Mouse (Mus musculus): ENCODE measurements around the gene Gng3. TPM values are rescaled to one million over a fixed set of nuclear protein-coding genes. Genes with fewer than 3 reads are reported as not detected.

The Gng3 gene
- polyA plus RNA-seq, 2 experiments: 2.2 to 4.2 TPM

GRCm38 (mm10) chr19:8817001-8817400, 22.0 kb downstream of the Gng3 start:
- no peak for TF ChIP-seq POLR2A (IDR thresholded peaks at IDR 0.05; ENCODE audit: borderline replicate concordance, extremely low read depth, insufficient read depth, insufficient read length)
- Histone ChIP-seq H3K4me3 (replicated peaks; ENCODE audit: low read length) (peak overlapping the region; percentile 10; the same call in 1 of the 2 replicates), H3K9me3 (ENCODE audit: control insufficient read depth, low read length) (no peaks in the 10 kb centered on the region), H3K27me3 (ENCODE audit: control insufficient read depth, insufficient read depth, low read length) (no peaks in the 10 kb centered on the region), H3K36me3 (ENCODE audit: control insufficient read depth, insufficient read depth, low read length) (peaks cover 45% of the 10 kb centered on the region), H3K4me2 (replicated peaks; ENCODE audit: low read depth, low read length, severe bottlenecking) (peak overlapping the region; percentile 87), H3K4me1 (ENCODE audit: control insufficient read depth, insufficient read depth, low read length) (peaks cover 25% of the 10 kb centered on the region), H3K9ac (ENCODE audit: low read depth, low read length, severe bottlenecking) (0 out of 2 replicates have a peak overlapping the region, but pooled peaks have one; percentile 31), H3K27ac (replicated peaks; ENCODE audit: low read depth, low read length) (no peak overlapping the region)
- WGBS: 89% methylated on average over 3 of the region's 3 CpGs
- ATAC-seq (ENCODE audit: low FRiP score, low read depth): no peak
- DNase-seq (ENCODE audit: low spot score): no peak

DNA sequence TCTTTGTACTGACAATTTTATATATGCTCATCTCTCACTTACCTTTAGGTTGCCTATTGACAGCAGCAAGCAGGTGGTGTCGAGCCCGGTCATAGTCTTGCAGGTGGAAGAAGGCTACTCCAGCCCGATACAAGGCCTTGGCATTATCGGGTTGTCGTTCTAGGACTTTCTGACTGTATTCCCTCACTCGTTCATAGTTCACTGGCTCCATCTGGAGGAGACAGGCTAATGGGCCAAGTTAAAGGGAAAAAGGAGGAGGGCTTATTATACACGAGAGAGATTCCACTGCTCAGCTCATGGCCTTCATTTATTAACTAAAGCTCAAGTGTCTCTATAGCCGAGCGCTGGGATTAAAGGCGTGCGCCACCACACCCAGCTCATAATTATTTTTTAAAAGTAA, 23.2 kb downstream of the Gng3 start:
- no peak overlapping the region for H3K4me3 ChIP-seq (replicated peaks; ENCODE audit: low read length)
- no peak overlapping the region for H3K9ac ChIP-seq (ENCODE audit: low read depth, low read length, severe bottlenecking)
- TF ChIP-seq POLR2A (IDR thresholded peaks at IDR 0.05; ENCODE audit: borderline replicate concordance, extremely low read depth, insufficient read depth, insufficient read length): no peak

DNA sequence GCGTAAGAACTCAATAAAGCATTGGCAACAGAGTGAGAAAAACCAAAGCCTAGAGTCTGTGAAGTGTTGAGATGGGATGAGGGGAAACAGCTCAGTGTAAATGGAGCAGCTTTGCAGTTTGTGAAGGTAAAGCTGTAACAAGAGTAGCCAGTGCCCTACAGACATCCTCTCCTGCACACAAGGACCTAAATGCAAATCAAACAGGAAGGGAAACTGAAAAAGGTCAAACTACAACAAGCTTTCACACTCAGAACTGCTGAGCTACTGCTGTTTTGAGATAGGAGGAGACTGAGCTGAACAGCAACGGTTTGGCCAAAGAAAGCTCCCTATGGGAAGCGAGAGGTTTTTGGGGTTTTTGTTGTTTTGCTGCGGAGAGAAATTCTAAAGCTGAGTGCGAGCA, 32.2 kb downstream of the Gng3 start:
- ATAC-seq (ENCODE audit: low FRiP score, low read depth): no peak
- no peak for TF ChIP-seq POLR2A (IDR thresholded peaks at IDR 0.05; ENCODE audit: borderline replicate concordance, extremely low read depth, insufficient read depth, insufficient read length)
- peaks cover 6% of the 10 kb centered on the region for H3K4me1 ChIP-seq (ENCODE audit: control insufficient read depth, insufficient read depth, low read length)
- no peak overlapping the region for H3K27ac ChIP-seq (replicated peaks; ENCODE audit: low read depth, low read length)
- DNase-seq (ENCODE audit: low spot score): no peak
- H3K9me3 ChIP-seq (ENCODE audit: control insufficient read depth, low read length): no peaks in the 10 kb centered on the region
- H3K4me3 ChIP-seq (replicated peaks; ENCODE audit: low read length): no peak overlapping the region
- H3K27me3 ChIP-seq (ENCODE audit: control insufficient read depth, insufficient read depth, low read length): no peaks in the 10 kb centered on the region
- WGBS: 95% methylated on average over 5 of the region's 5 CpGs
- no peak overlapping the region for H3K9ac ChIP-seq (ENCODE audit: low read depth, low read length, severe bottlenecking)
- H3K4me2 ChIP-seq (replicated peaks; ENCODE audit: low read depth, low read length, severe bottlenecking): no peak overlapping the region
- peaks cover 68% of the 10 kb centered on the region for H3K36me3 ChIP-seq (ENCODE audit: control insufficient read depth, insufficient read depth, low read length)

More for the DNA sequence above, 23.2 kb downstream of the Gng3 start:
- WGBS: 80% methylated on average over 11 of the region's 11 CpGs
- no peak for ATAC-seq (ENCODE audit: low FRiP score, low read depth)
- DNase-seq (ENCODE audit: low spot score): no peak
- Histone ChIP-seq H3K4me1 (ENCODE audit: control insufficient read depth, insufficient read depth, low read length) (peaks cover 22% of the 10 kb centered on the region), H3K27ac (replicated peaks; ENCODE audit: low read depth, low read length) (no peak overlapping the region), H3K36me3 (ENCODE audit: control insufficient read depth, insufficient read depth, low read length) (peaks cover 54% of the 10 kb centered on the region), H3K4me2 (replicated peaks; ENCODE audit: low read depth, low read length, severe bottlenecking) (no peak overlapping the region), H3K9me3 (ENCODE audit: control insufficient read depth, low read length) (no peaks in the 10 kb centered on the region), H3K27me3 (ENCODE audit: control insufficient read depth, insufficient read depth, low read length) (no peaks in the 10 kb centered on the region)

DNA sequence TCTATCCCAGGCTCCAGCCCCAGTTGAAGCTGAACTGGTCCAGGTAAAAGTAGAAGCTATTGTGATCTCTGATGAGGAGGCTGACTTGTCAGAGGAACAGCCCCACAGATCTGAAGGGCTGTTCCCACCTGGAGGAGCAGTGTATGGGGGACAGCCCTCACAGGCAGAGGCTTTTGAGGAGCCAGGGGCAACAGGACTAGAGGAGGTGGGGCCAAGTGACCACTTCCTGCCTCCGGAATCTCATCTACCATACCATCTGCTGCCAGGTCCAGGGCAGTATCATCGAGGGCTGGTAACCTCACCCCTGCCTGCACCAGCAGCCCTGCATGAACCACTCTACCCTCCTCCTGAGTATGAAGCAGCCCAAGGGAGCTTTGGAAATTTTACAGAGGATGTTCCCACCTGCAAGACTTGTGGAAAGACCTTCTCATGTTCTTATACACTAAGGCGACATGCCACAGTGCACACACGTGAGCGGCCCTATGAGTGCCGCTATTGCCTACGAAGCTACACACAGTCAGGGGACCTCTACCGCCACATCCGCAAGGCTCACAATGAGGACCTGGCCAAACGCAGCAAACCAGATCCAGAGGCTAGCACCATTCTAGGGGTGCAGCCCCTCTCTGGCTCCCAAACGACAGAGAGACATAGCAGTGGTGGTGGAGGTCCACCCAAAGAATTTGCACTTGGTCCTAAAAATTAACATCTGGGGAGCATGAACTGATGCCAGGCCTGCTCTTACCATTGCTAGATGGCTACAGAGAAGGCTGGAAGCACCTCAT, 34.9 kb downstream of the Gng3 start:
- H3K4me3 ChIP-seq (replicated peaks; ENCODE audit: low read length): no peak overlapping the region
- peaks cover 9% of the 10 kb centered on the region for H3K4me1 ChIP-seq (ENCODE audit: control insufficient read depth, insufficient read depth, low read length)
- no peak overlapping the region for H3K9ac ChIP-seq (ENCODE audit: low read depth, low read length, severe bottlenecking)
- H3K4me2 ChIP-seq (replicated peaks; ENCODE audit: low read depth, low read length, severe bottlenecking): no peak overlapping the region
- ATAC-seq (ENCODE audit: low FRiP score, low read depth) (no peak), DNase-seq (ENCODE audit: low spot score) (no peak)
- TF ChIP-seq POLR2A (IDR thresholded peaks at IDR 0.05; ENCODE audit: borderline replicate concordance, extremely low read depth, insufficient read depth, insufficient read length): no peak
- no peak overlapping the region for H3K27ac ChIP-seq (replicated peaks; ENCODE audit: low read depth, low read length)
- no peaks in the 10 kb centered on the region for H3K9me3 ChIP-seq (ENCODE audit: control insufficient read depth, low read length)
- WGBS: 90% methylated on average over 11 of the region's 11 CpGs
- no peaks in the 10 kb centered on the region for H3K27me3 ChIP-seq (ENCODE audit: control insufficient read depth, insufficient read depth, low read length)
- H3K36me3 ChIP-seq (ENCODE audit: control insufficient read depth, insufficient read depth, low read length): peaks cover 48% of the 10 kb centered on the region

GRCm38 (mm10) chr19:8803204-8803780, 35.7 kb downstream of the Gng3 start:
- H3K9ac ChIP-seq (ENCODE audit: low read depth, low read length, severe bottlenecking): no peak overlapping the region

More at GRCm38 (mm10) chr19:8803204-8803780, 35.7 kb downstream of the Gng3 start:
- Histone ChIP-seq H3K27me3 (ENCODE audit: control insufficient read depth, insufficient read depth, low read length) (no peaks in the 10 kb centered on the region), H3K36me3 (ENCODE audit: control insufficient read depth, insufficient read depth, low read length) (peaks cover 42% of the 10 kb centered on the region), H3K4me1 (ENCODE audit: control insufficient read depth, insufficient read depth, low read length) (peaks cover 12% of the 10 kb centered on the region), H3K9me3 (ENCODE audit: control insufficient read depth, low read length) (no peaks in the 10 kb centered on the region), H3K4me3 (replicated peaks; ENCODE audit: low read length) (peak overlapping the region; percentile 58; the same call in 1 of the 2 replicates), H3K27ac (replicated peaks; ENCODE audit: low read depth, low read length) (peak overlapping the region; percentile 80), H3K4me2 (replicated peaks; ENCODE audit: low read depth, low read length, severe bottlenecking) (peak overlapping the region; percentile 70)
- ATAC-seq (ENCODE audit: low FRiP score, low read depth) (no peak), DNase-seq (ENCODE audit: low spot score) (no peak)
- 86% methylated on average over 9 of the region's 9 CpGs for WGBS
- no peak for TF ChIP-seq POLR2A (IDR thresholded peaks at IDR 0.05; ENCODE audit: borderline replicate concordance, extremely low read depth, insufficient read depth, insufficient read length)

All from limb, embryonic 14.5 days (tissue).